Mouse (Mus musculus) liver, adult 2 months (tissue): ENCODE results near the gene Ppp1r3f. TPM values are rescaled to one million over a fixed set of nuclear protein-coding genes. Genes with fewer than 3 reads are reported as not detected.

ENCODE experiments used
- DNase-seq: peaks from one replicate; pipeline ENCODE4 v3.0.0-alpha.2; 2011; ENCODE audit warnings: low read depth, low spot score; ENCODE audit errors: extremely low read depth
- H3K27ac ChIP-seq: fragments of 200-500 bp; replicated peaks from 2 replicates; pipeline ENCODE4 v1.5.1; 2012; ENCODE audit warnings: low read depth, mild to moderate bottlenecking, control low read depth, inconsistent platforms, low read length; ENCODE audit not compliant: insufficient read depth
- H3K27me3 ChIP-seq: fragments of 200-500 bp; 2 replicates; pipeline ENCODE4 v1.6.1; 2012; ENCODE audit warnings: mild to moderate bottlenecking, moderate library complexity, low read length, inconsistent platforms; ENCODE audit not compliant: control insufficient read depth, insufficient read depth
- H3K36me3 ChIP-seq: fragments of 200-500 bp; 2 replicates; pipeline ENCODE4 v1.6.1; 2012; ENCODE audit warnings: low read length, inconsistent platforms; ENCODE audit not compliant: control insufficient read depth, insufficient read depth
- H3K4me1 ChIP-seq: fragments of 200-500 bp; 2 replicates; pipeline ENCODE4 v1.6.1; 2011; ENCODE audit warnings: low read length; ENCODE audit not compliant: control insufficient read depth, insufficient read depth
- H3K4me3 ChIP-seq: fragments of 200-500 bp; 2 replicates; pipeline ENCODE4 v1.5.1; 2011; ENCODE audit warnings: low read depth, mild to moderate bottlenecking, control low read depth, low read length, moderate library complexity; ENCODE audit not compliant: insufficient read depth
- H3K79me2 ChIP-seq: fragments of 200-500 bp; 2 replicates; pipeline ENCODE4 v1.6.1; 2012; ENCODE audit warnings: inconsistent platforms, mild to moderate bottlenecking, low read length, moderate library complexity; ENCODE audit not compliant: control insufficient read depth, insufficient read depth
- H3K9ac ChIP-seq: fragments of 200-500 bp; 2 replicates; pipeline ENCODE4 v1.6.1; 2012; ENCODE audit warnings: low read depth, mild to moderate bottlenecking, control low read depth, inconsistent platforms, low read length
- CTCF ChIP-seq: fragments of 200-500 bp; IDR thresholded peaks from 2 replicates; pipeline ENCODE4 v1.5.1; 2011; ENCODE audit warnings: low read depth, low read length, control low read depth
- POLR2A ChIP-seq: fragments of 200-500 bp; IDR thresholded peaks from 2 replicates; pipeline ENCODE4 v1.6.1; 2011; ENCODE audit warnings: low read length, control low read depth; ENCODE audit not compliant: insufficient read depth; ENCODE audit errors: extremely low read depth
- WGBS: fragments of 180-500 bp; shearing (Covaris S2); methylation state at CpG from one replicate; pipeline ENCODE4 v1.1.7; 2018; 5-methylcytosine and 5-hydroxymethylcytosine counted together
- polyA plus RNA-seq: library from polyadenylated mRNA; depleted of rRNA; stranded (reverse); fragments of >200 nt; gene quantifications from 2 replicates; pipeline ENCODE4 v1.2.3, GENCODE M21; 2012; rRNA removed
- total RNA-seq: library from RNA; depleted of rRNA; stranded (reverse); fragments of >200 nt; gene quantifications from 2 replicates; pipeline ENCODE4 v1.2.3, GENCODE M21; 2014; rRNA removed

Ppp1r3f gene
- total and polyA plus RNA-seq, 2 experiments: 0.74 to 0.80 TPM

DNA sequence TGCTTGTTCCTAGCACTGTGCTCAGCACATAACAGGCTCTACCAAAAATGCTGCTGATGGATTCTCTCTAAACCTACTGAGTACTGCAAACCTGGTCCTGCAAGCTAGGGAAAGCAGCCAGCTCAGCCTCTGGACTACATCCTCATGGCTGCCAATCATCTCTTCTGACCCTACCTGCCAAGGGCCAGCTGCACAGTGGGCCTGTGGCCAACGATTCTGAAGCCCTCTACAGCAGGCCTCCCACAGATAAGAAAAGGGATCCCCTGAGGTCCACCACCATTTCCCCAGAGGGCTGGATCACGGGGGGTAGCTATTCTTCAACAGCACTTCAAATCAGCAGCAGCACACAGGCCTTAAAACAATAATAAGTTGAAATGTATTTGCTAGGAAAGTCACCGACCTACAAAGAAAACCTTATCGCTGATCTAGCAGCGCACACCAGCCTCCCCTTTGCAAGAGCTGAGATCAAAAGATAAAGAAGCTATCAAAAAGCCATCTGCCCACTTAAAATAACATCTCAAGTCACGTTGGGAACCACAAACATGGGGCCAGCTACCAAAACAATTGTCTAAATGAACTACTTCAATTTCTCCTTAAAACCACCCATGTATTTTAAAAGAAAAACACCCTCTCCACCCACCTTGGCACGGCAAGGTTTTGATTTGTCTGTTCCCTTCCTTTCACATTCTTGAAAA lies 3.5 kb downstream of the Ppp1r3f start:
- H3K9ac ChIP-seq: no peak overlapping the region
- no peaks in the 10 kb centered on the region for H3K36me3 ChIP-seq
- H3K27ac ChIP-seq: no peak overlapping the region
- no peaks in the 10 kb centered on the region for H3K79me2 ChIP-seq
- WGBS: 64% methylated on average over 7 of the region's 7 CpGs
- no peak for TF ChIP-seq CTCF
- no peak for DNase-seq
- peaks cover 11% of the 10 kb centered on the region for H3K4me1 ChIP-seq
- no peaks in the 10 kb centered on the region for H3K27me3 ChIP-seq
- H3K4me3 ChIP-seq: no peak overlapping the region

GRCm38 (mm10) chrX:7567491-7567890 lies 6.6 kb downstream of the Ppp1r3f start:
- no peak for TF ChIP-seq POLR2A
- H3K27ac ChIP-seq: no peak overlapping the region
- WGBS: 76% methylated on average over 8 of the region's 9 CpGs
- no peak for DNase-seq
- no peak overlapping the region for H3K9ac ChIP-seq
- H3K27me3 ChIP-seq: no peaks in the 10 kb centered on the region
- no peak overlapping the region for H3K4me3 ChIP-seq
- H3K36me3 ChIP-seq: no peaks in the 10 kb centered on the region
- no peaks in the 10 kb centered on the region for H3K79me2 ChIP-seq
- peaks cover 3% of the 10 kb centered on the region; the same call in 1 of the 2 replicates for H3K4me1 ChIP-seq

GRCm38 (mm10) chrX:7566352-7566751 lies 7.7 kb downstream of the Ppp1r3f start:
- no peaks in the 10 kb centered on the region for H3K36me3 ChIP-seq
- no peaks in the 10 kb centered on the region for H3K27me3 ChIP-seq
- TF ChIP-seq POLR2A: no peak
- TF ChIP-seq CTCF: no peak
- H3K27ac ChIP-seq: no peak overlapping the region
- H3K79me2 ChIP-seq: no peaks in the 10 kb centered on the region
- DNase-seq: no peak
- H3K4me3 ChIP-seq: no peak overlapping the region
- 92% methylated on average over 6 of the region's 6 CpGs for WGBS
- H3K9ac ChIP-seq: no peak overlapping the region
- H3K4me1 ChIP-seq: no peaks in the 10 kb centered on the region

DNA sequence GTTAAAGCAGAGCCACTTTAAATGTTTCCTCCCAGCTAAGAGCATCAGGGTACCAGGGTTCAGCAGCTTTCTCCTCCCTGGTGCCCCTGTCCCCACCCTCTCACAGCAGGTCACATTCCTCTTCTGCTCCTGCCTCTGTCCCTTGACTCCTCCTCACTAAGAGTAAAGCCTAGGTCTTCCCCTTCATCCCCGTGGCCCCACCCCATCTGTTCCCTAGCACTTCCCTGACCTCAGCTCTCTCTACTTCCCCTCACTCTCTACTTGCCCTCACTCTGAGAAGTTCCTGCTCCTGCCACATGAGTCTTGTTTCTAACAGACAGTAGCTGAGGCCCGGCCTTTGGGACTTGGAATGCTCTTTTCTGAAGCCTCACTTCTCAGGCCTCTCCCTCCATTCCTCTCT lies 11.0 kb downstream of the Ppp1r3f start:
- Histone ChIP-seq H3K79me2 (no peaks in the 10 kb centered on the region), H3K36me3 (no peaks in the 10 kb centered on the region), H3K9ac (no peak overlapping the region), H3K4me3 (no peak overlapping the region), H3K4me1 (no peaks in the 10 kb centered on the region), H3K27ac (no peak overlapping the region), H3K27me3 (no peaks in the 10 kb centered on the region)
- DNase-seq: no peak
- TF ChIP-seq CTCF (no peak), POLR2A (no peak)
- 63% methylated on average over 2 of the region's 2 CpGs for WGBS

DNA sequence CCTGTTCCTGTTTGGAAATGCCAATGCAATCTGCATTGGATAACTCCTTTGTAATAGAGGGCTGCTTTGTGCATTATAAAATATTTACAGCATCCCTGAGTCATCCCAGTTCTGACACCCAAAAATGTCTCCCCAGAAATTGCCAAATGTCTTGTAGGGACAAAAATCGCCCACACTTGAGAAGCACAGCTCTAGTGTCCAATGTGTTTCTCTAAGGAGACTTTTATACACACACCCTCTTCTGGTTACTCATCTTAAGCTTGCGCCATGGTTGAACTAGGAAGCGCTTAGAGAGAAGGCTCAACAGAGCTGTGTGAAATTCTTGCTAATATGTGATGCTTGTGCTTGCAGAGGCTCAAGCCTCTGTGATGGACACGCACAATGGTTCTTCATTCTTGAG lies 20.6 kb downstream of the Ppp1r3f start:
- Histone ChIP-seq H3K4me3 (no peak overlapping the region), H3K4me1 (no peaks in the 10 kb centered on the region), H3K36me3 (no peaks in the 10 kb centered on the region), H3K27me3 (no peaks in the 10 kb centered on the region), H3K9ac (no peak overlapping the region), H3K79me2 (no peaks in the 10 kb centered on the region), H3K27ac (no peak overlapping the region)
- no peak for DNase-seq
- no peak for TF ChIP-seq CTCF
- WGBS: 98% methylated on average over 4 of the region's 4 CpGs

GRCm38 (mm10) chrX:7524961-7525360 lies 49.1 kb downstream of the Ppp1r3f start:
- Histone ChIP-seq H3K36me3 (no peaks in the 10 kb centered on the region), H3K4me1 (no peaks in the 10 kb centered on the region), H3K27ac (no peak overlapping the region), H3K27me3 (no peaks in the 10 kb centered on the region), H3K9ac (no peak overlapping the region), H3K79me2 (no peaks in the 10 kb centered on the region), H3K4me3 (no peak overlapping the region)
- WGBS: 77% methylated on average over 3 of the region's 3 CpGs
- DNase-seq: no peak
- TF ChIP-seq CTCF: no peak
- no peak for TF ChIP-seq POLR2A

Other genes starting within 250 kb of the Ppp1r3f start
- gene Usp27x, start 198.5 kb downstream of the Ppp1r3f start, total RNA-seq: 0.37 and 0.47 TPM in 2 replicates
- gene Usp27x, start 198.5 kb downstream of the Ppp1r3f start, polyA plus RNA-seq: 0.21 and 0.31 TPM in 2 replicates
- gene Foxp3, start 639 bp downstream of the Ppp1r3f start, total RNA-seq: not detected in 2 replicates
- 0.07 TPM in 1 of 2 replicates, not detected in the other for gene Foxp3, start 639 bp downstream of the Ppp1r3f start, polyA plus RNA-seq
- 9.1 and 13.2 TPM in 2 replicates for gene Ccdc22, start 31.2 kb upstream of the Ppp1r3f start, total RNA-seq
- gene Ccdc22, start 31.2 kb upstream of the Ppp1r3f start, polyA plus RNA-seq: 10.8 and 12.3 TPM in 2 replicates
- gene Cacna1f, start 32.8 kb upstream of the Ppp1r3f start, total RNA-seq: under 0.01 TPM in 2 replicates
- 0.04 TPM in 2 replicates for gene Cacna1f, start 32.8 kb upstream of the Ppp1r3f start, polyA plus RNA-seq
- gene Syp, start 64.2 kb upstream of the Ppp1r3f start, total RNA-seq: 0.40 and 0.46 TPM in 2 replicates
- 0.25 and 0.42 TPM in 2 replicates for gene Syp, start 64.2 kb upstream of the Ppp1r3f start, polyA plus RNA-seq
- gene Prickle3, start 83.0 kb upstream of the Ppp1r3f start, total RNA-seq: 2.0 and 2.8 TPM in 2 replicates
- gene Prickle3, start 83.0 kb upstream of the Ppp1r3f start, polyA plus RNA-seq: 4.6 and 6.8 TPM in 2 replicates
- gene Plp2, start 97.1 kb upstream of the Ppp1r3f start, total RNA-seq: 0.92 and 1.7 TPM in 2 replicates
- 3.7 and 4.0 TPM in 2 replicates for gene Plp2, start 97.1 kb upstream of the Ppp1r3f start, polyA plus RNA-seq
- gene Magix, start 107.0 kb upstream of the Ppp1r3f start, total RNA-seq: 20.9 and 21.3 TPM in 2 replicates
- gene Magix, start 107.0 kb upstream of the Ppp1r3f start, polyA plus RNA-seq: 33.0 and 36.9 TPM in 2 replicates
- 5.0 and 5.5 TPM in 2 replicates for gene Gpkow, start 122.8 kb upstream of the Ppp1r3f start, total RNA-seq
- gene Gpkow, start 122.8 kb upstream of the Ppp1r3f start, polyA plus RNA-seq: 4.3 and 5.0 TPM in 2 replicates
- gene Wdr45, start 140.1 kb upstream of the Ppp1r3f start, total RNA-seq: 33.4 and 37.1 TPM in 2 replicates
- gene Wdr45, start 140.1 kb upstream of the Ppp1r3f start, polyA plus RNA-seq: 39.9 and 48.3 TPM in 2 replicates
- 1.0 TPM in 1 of 2 replicates, not detected in the other for gene Gm45208, start 148.0 kb upstream of the Ppp1r3f start, total RNA-seq
- 1.5 and 1.9 TPM in 2 replicates for gene Gm45208, start 148.0 kb upstream of the Ppp1r3f start, polyA plus RNA-seq
- 1.1 and 2.8 TPM in 2 replicates for gene Praf2, start 154.2 kb upstream of the Ppp1r3f start, total RNA-seq
- 7.7 and 13.9 TPM in 2 replicates for gene Praf2, start 154.2 kb upstream of the Ppp1r3f start, polyA plus RNA-seq
- gene Ccdc120, start 176.6 kb upstream of the Ppp1r3f start, total RNA-seq: 0.34 and 0.37 TPM in 2 replicates
- gene Ccdc120, start 176.6 kb upstream of the Ppp1r3f start, polyA plus RNA-seq: 1.00 and 1.1 TPM in 2 replicates
- 4.7 and 9.4 TPM in 2 replicates for gene Tfe3, start 188.3 kb upstream of the Ppp1r3f start, total RNA-seq
- gene Tfe3, start 188.3 kb upstream of the Ppp1r3f start, polyA plus RNA-seq: 15.6 and 17.0 TPM in 2 replicates
- 11.5 and 13.5 TPM in 2 replicates for gene Gripap1, start 215.5 kb upstream of the Ppp1r3f start, total RNA-seq
- 14.6 and 22.2 TPM in 2 replicates for gene Gripap1, start 215.5 kb upstream of the Ppp1r3f start, polyA plus RNA-seq
- not detected in 2 replicates for gene Kcnd1, start 248.0 kb upstream of the Ppp1r3f start, total RNA-seq
- gene Kcnd1, start 248.0 kb upstream of the Ppp1r3f start, polyA plus RNA-seq: 0.11 TPM in 2 replicates